Mouse (Mus musculus): ENCODE measurements around the gene Resp18. TPM values are rescaled to one million over a fixed set of nuclear protein-coding genes. Genes with fewer than 3 reads are reported as not detected.
"Not testable (repeated sequence)": the region's sequence is repeated elsewhere in the genome, so short reads cannot be mapped to it uniquely, and the experiment has no call there.

The Resp18 gene
- total RNA-seq, 2 experiments from 2014 or later, result not detected

GRCm38 (mm10) chr1:75243411-75243810 lies 34.8 kb downstream of the Resp18 start:
- intact Hi-C loops (cut with DNase I), result no loop called here
- DNase-seq, result no peak

GRCm38 (mm10) chr1:75239591-75239990 lies 38.6 kb downstream of the Resp18 start:
- intact Hi-C loops (cut with DNase I), result no loop called here
- DNase-seq, result peak; percentile 65 to 73

DNA sequence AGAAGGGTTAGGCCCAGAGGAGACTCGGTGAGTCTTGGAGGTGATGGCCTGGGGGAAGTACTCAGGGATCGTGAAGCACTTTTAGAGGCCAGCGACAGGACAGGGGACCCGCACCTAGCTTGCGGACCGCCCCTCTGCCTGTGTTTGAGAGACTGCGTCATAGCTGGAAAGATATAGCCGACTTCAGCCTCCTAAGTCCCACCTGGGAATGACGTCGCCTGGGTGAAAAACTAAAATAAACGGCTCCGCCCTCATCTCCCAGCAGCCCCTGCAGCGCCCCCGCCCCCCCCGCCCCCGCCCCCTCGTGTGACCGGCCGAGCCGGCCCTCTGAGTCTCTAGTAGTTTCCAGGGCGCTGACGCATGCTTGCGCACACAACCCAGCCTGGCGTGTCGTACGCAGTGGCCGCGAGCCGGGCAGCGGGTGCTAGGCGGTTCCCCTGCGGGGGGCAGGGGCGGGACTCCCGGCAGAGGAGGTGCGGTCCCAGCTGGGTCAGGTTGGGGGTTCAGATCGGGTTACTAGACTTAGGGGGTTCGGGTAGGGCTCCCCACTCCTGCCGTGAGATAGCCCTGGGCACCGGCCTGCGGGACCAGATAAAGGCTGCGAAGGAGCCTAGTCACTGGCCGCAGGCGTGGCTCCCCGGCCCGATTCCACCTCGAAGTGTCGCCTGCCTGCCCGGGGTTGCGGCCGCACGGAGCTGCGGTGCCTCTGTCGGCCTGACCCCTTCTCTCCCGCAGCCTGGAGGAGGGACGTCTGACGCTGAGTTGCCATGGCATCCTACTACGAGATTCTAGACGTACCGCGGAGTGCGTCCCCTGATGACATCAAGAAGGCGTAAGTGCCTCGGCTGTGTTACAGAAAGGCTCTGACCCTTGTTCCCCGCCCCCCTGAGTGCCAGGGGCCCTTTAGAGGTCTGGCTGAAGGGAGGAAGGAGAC lies 41.8 kb downstream of the Resp18 start, which contains the start of gene Dnajb2:
Gene Dnajb2 (plus strand): TSS at position 290 of the 934 bp plus-strand sequence.
- peak; percentile 91 to 93 for DNase-seq
- intact Hi-C loops (cut with DNase I), result no loop called here

DNA sequence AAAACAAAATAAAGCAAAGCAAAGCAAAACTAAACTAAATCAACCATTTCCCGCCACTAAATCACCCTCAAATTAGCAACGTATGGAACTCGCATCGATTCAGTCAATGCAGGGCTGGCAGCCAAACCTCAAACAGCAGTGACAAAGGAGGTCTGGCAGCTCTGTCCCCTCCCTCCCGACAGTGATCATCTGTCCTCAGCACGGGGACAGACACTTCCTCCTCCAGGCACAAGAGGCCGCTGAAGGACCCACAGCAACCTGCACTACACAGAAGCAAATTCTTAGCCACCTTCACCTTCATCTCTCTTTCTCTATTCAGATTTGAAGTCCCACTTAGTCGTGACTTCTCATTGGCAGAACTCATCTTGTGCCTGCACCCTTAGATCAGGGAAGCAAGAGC lies 43.6 kb downstream of the Resp18 start:
- peak; percentile 75 to 79 for DNase-seq
- intact Hi-C loops (cut with DNase I), result loop anchor here (1.0 to 2.0 kb wide), 2 partner anchors 16 to 17 kb away; partner anchors contain the start of gene Tuba4a

DNA sequence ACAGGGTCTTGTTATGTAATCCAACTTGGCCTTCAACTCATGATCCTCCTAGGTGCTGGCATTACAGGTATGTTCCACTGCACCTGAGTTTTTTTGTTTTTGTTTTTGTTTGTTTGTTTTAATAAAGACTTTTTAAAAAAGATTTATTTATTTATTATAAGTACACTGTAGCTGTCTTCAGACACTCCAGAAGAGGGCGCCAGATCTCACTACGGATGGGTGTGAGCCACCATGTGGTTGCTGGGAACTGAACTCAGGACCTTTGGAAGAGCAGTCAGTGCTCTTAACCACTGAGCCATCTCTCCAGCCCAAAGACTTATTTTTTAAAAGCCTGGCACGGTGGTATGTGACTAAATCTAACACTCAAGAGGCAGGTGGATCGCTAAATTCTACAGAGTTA lies 45.7 kb downstream of the Resp18 start:
- intact Hi-C loops (cut with DNase I); DNase-seq: not testable (repeated sequence)

GRCm38 (mm10) chr1:75231664-75232152 lies 46.5 kb downstream of the Resp18 start, which contains the start of gene A630095N17Rik:
A630095N17Rik (minus strand) TSS chr1:75232102.
- intact Hi-C loops (cut with DNase I), result no loop called here
- no peak for DNase-seq

GRCm38 (mm10) chr1:75231224-75231623 lies 47.0 kb downstream of the Resp18 start:
- intact Hi-C loops (cut with DNase I), result no loop called here
- DNase-seq, result no peak

DNA sequence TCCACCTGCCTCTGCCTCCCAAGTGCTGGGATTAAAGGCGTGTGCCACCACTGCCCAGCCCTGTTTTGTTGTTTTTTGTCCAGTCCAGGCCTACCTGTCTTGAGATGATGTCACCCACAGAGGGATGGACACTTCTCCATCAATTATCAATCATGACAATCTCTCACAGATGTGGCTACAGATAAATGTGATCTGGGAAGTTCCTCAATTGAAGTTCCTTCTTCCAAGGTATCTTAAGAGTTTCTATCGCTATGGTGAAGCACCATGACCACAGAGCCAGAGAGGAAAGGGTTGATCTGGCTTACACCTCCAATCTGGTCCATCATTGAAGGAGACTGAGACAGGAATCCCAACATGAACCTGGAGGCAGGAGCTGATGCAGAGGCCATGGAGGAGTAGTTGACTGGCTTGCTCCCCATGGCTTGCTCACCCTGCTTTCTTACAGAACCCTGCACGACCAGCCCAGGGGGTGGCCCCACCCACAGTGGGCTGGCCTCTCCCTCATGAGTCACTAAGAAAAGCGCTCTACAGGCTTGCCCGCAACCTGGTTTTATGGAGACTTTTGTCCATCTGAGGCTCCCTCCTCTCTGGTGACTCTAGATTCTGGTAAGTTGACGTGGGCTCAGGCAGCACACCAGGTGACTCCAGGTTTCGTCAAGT lies 47.8 kb downstream of the Resp18 start:
- DNase-seq, result no peak
- intact Hi-C loops (cut with DNase I), result no loop called here

DNA sequence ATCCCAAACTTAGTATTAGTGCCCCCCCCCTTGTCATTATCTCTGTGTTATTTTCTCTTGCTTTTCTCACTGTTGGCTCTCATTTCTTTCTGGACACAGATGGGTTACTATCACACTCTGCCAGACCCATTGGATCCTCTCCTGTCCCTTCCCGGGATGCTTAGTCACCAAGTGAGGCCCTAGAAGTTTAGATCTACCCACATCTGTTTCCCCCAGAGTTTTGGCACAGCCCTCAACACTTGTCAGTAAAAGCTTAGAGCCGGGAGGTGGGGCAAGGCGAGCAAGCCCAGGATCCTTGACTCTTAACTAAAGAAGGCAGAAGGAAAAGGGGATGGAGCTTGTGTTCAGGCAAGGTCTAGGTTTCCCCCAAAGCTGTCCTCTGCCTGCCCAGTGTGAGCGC lies 49.1 kb downstream of the Resp18 start:
- DNase-seq, result no peak
- intact Hi-C loops (cut with DNase I), result no loop called here

DNA sequence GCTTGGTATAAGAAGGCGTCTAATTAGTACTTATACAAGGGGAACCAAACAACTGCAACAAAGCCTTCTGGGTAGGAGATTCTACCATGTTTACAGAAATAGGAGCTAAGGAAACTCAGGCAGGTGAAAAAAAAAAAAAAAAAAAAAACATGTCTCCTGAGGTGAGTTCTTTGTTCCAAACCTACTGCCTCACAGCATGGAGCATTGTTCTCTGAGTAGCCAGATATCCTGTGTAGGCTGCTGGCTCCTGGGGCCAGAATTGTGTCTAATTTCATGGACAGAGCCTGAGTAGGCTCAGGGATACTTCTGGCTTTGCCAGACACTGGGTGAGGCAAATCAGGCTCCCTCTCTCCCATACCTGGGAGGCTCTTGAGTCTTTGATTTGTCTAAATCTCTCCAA lies 50.6 kb downstream of the Resp18 start:
- intact Hi-C loops (cut with DNase I), result no loop called here

GRCm38 (mm10) chr1:75226138-75226537 lies 52.1 kb downstream of the Resp18 start:
- intact Hi-C loops (cut with DNase I), result no loop called here
- no peak for DNase-seq

More for the DNA sequence above, 50.6 kb downstream of the Resp18 start:
- DNase-seq, result no peak

GRCm38 (mm10) chr1:75225473-75225872 lies 52.7 kb downstream of the Resp18 start:
- no peak for DNase-seq
- intact Hi-C loops (cut with DNase I), result no loop called here

GRCm38 (mm10) chr1:75223532-75223931 lies 54.7 kb downstream of the Resp18 start:
- intact Hi-C loops (cut with DNase I), result no loop called here
- no peak for DNase-seq

DNA sequence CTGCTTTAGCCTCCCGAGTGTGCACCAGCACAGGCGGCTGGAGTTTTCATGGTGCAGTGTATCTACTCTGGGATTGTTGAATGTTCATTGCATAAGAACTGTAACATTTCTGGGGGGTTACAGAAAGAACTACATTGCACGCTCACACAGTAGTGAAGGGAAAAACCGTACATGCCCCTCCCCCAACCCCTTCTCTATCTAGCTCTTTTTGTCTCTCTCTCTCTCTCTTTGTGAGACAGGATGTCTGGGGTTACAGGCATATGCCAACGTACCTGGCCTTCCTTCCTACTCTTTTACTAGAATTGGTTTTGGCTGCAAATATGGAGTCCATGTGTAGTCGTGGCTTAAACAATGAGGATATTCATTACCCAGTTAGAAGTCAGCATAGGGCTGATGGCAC lies 55.3 kb downstream of the Resp18 start:
- intact Hi-C loops (cut with DNase I), result no loop called here
- no peak for DNase-seq

Other genes starting within 250 kb of the Resp18 start
- gene Nhej1, start 153.2 kb downstream of the Resp18 start, total RNA-seq (2021), result 1 to 10 TPM; 2.2 to 2.7 TPM
- gene Slc23a3, start 144.5 kb downstream of the Resp18 start, total RNA-seq (2021), result 1 to 10 TPM in 1 of 2 experiments, under 1 TPM in 1; 0.72 to 1.6 TPM
- gene Cnppd1, start 135.7 kb downstream of the Resp18 start, total RNA-seq (2021), result 10 to 100 TPM; 31.4 to 34.9 TPM
- gene Retreg2, start 135.6 kb downstream of the Resp18 start, total RNA-seq (2021), result 10 to 100 TPM; 29.2 to 33.2 TPM
- 10 to 100 TPM; 20.2 to 20.4 TPM for gene Zfand2b, start 109.8 kb downstream of the Resp18 start, total RNA-seq (2021)
- gene Abcb6, start 98.0 kb downstream of the Resp18 start, total RNA-seq (2021), result 10 to 100 TPM; 23.6 to 26.8 TPM
- gene Ankzf1, start 86.3 kb downstream of the Resp18 start, total RNA-seq (2021), result 10 to 100 TPM; 12.5 TPM
- gene Atg9a, start 86.2 kb downstream of the Resp18 start, total RNA-seq (2021), result 10 to 100 TPM; 51.6 to 54.2 TPM
- gene Glb1l, start 67.6 kb downstream of the Resp18 start, total RNA-seq (2021), result 10 to 100 TPM in 1 of 2 experiments, 1 to 10 TPM in 1; 9.9 to 10.5 TPM
- gene Stk16, start 67.6 kb downstream of the Resp18 start, total RNA-seq (2021), result 10 to 100 TPM; 60.1 to 61.4 TPM
- gene Tuba4a, start 58.5 kb downstream of the Resp18 start, total RNA-seq (2021), result 100 to 1,000 TPM; 543 to 577 TPM
- not detected for gene A630095N17Rik, start 46.3 kb downstream of the Resp18 start, total RNA-seq (2021)
- 10 to 100 TPM; 58.3 to 61.4 TPM for gene Dnajb2, start 42.0 kb downstream of the Resp18 start, total RNA-seq (2021)
- gene Ptprn, start 13.9 kb downstream of the Resp18 start, total RNA-seq (2021), result under 1 TPM; 0.34 to 0.42 TPM
- gene Dnpep, start 39.6 kb upstream of the Resp18 start, total RNA-seq (2021), result 10 to 100 TPM; 92.2 to 92.7 TPM
- 100 to 1,000 TPM; 909 to 916 TPM for gene Des, start 81.9 kb upstream of the Resp18 start, total RNA-seq (2021)
- gene Speg, start 96.9 kb upstream of the Resp18 start, total RNA-seq (2021), result 100 to 1,000 TPM; 104 to 112 TPM
- gene Gmppa, start 157.5 kb upstream of the Resp18 start, total RNA-seq (2021), result 10 to 100 TPM; 39.7 to 40.1 TPM
- not detected for gene Asic4, start 172.0 kb upstream of the Resp18 start, total RNA-seq (2021)
- 10 to 100 TPM; 38.6 to 39.5 TPM for gene Chpf, start 200.9 kb upstream of the Resp18 start, total RNA-seq (2021)
- gene Tmem198, start 201.1 kb upstream of the Resp18 start, total RNA-seq (2021), result under 1 TPM; 0.38 to 0.52 TPM
- 100 to 1,000 TPM; 171 to 173 TPM for gene Obsl1, start 228.0 kb upstream of the Resp18 start, total RNA-seq (2021)
- gene Inha, start 228.7 kb upstream of the Resp18 start, total RNA-seq (2021), result 1 to 10 TPM; 5.1 to 8.5 TPM
- gene Stk11ip, start 243.1 kb upstream of the Resp18 start, total RNA-seq (2021), result 10 to 100 TPM; 12.7 to 13.9 TPM